18 mouse cellular contexts compared by ENCODE assay signal in genomic region chr4:105240233-105240632, GRCm38 (mm10).
DNase-seq lines count a peak whose midpoint lies in the region; ATAC-seq and TF ChIP-seq lines count a peak whose summit lies in the region.
"Had no signal": no experiment of that assay in that cellular context is flagged by ENCODE, and none has a peak within 500 bp of the region (broad histone marks: within the 10 kb centered on the region; RNA-seq: fewer than 3 reads in every experiment).

No protein-coding gene starts in this region.

- 36% methylated on average over 7 of the region's 7 CpGs for WGBS in forebrain, embryonic 10.5 days
- 28% methylated on average over 7 of the region's 7 CpGs for WGBS in forebrain, postnatal 0 days
- WGBS in midbrain, embryonic 10.5 days, result 32% methylated on average over 7 of the region's 7 CpGs
- WGBS in midbrain, embryonic 16.5 days, result 20% methylated on average over 7 of the region's 7 CpGs
- 21% methylated on average over 7 of the region's 7 CpGs for WGBS in midbrain, embryonic 13.5 days

- TF ChIP-seq CTCF in forebrain, postnatal 0 days (IDR thresholded peaks at IDR 0.05; ENCODE audit: low read depth), result no peak

- no peak overlapping the region for H3K4me3 ChIP-seq in forebrain, embryonic 10.5 days
- no peak overlapping the region for H3K4me3 ChIP-seq in forebrain, postnatal 0 days (ENCODE audit: low read depth, low read length)
- H3K4me3 ChIP-seq in midbrain, embryonic 10.5 days, result no peak overlapping the region
- H3K4me3 ChIP-seq in midbrain, embryonic 16.5 days (ENCODE audit: low read depth, low read length), result no peak overlapping the region
- no peak overlapping the region for H3K4me3 ChIP-seq in midbrain, embryonic 13.5 days (replicated peaks)
- H3K4me3 ChIP-seq: limb, embryonic 12.5 days; liver, embryonic 13.5 days; lung, embryonic 15.5 days; neural tube, embryonic 12.5 days had no signal

- H3K27ac ChIP-seq in forebrain, embryonic 10.5 days, result peak overlapping the region; percentile 76
- H3K27ac ChIP-seq in forebrain, postnatal 0 days (ENCODE audit: low read depth, low read length), result no peak overlapping the region
- H3K27ac ChIP-seq in midbrain, embryonic 10.5 days (replicated peaks), result peak overlapping the region; percentile 73
- H3K27ac ChIP-seq in midbrain, embryonic 16.5 days (ENCODE audit: low read length), result no peak overlapping the region
- no peak overlapping the region for H3K27ac ChIP-seq in midbrain, embryonic 13.5 days
- H3K27ac ChIP-seq: limb, embryonic 12.5 days; liver, embryonic 13.5 days; lung, embryonic 15.5 days; neural tube, embryonic 12.5 days had no signal

- no peak overlapping the region for H3K9ac ChIP-seq in forebrain, postnatal 0 days
- H3K9ac ChIP-seq in midbrain, embryonic 16.5 days (ENCODE audit: low read depth, low read length), result no peak overlapping the region
- H3K9ac ChIP-seq in midbrain, embryonic 13.5 days (replicated peaks), result no peak overlapping the region
- H3K9ac ChIP-seq: limb, embryonic 12.5 days; liver, embryonic 13.5 days; lung, embryonic 15.5 days; neural tube, embryonic 12.5 days had no signal

- ATAC-seq in forebrain, postnatal 0 days, result no peak
- ATAC-seq in midbrain, embryonic 16.5 days, result no peak
- ATAC-seq in midbrain, embryonic 13.5 days, result 0 out of 2 replicates have a peak, but pooled peaks have one; percentile 27
- ATAC-seq: CD4-positive, CD25-positive, alpha-beta regulatory T cell, adult 4 months had no signal

- no peaks in the 10 kb centered on the region for H3K36me3 ChIP-seq in forebrain, embryonic 10.5 days (replicated peaks)
- H3K36me3 ChIP-seq in forebrain, postnatal 0 days (ENCODE audit: insufficient read depth), result no peaks in the 10 kb centered on the region
- H3K36me3 ChIP-seq in midbrain, embryonic 10.5 days, result no peaks in the 10 kb centered on the region
- no peaks in the 10 kb centered on the region for H3K36me3 ChIP-seq in midbrain, embryonic 16.5 days (ENCODE audit: control insufficient read depth, insufficient read depth, low read length)
- H3K36me3 ChIP-seq in midbrain, embryonic 13.5 days, result no peaks in the 10 kb centered on the region
- H3K36me3 ChIP-seq: limb, embryonic 12.5 days; liver, embryonic 13.5 days; lung, embryonic 15.5 days; neural tube, embryonic 12.5 days had no signal

- no peak overlapping the region for H3K4me2 ChIP-seq in forebrain, postnatal 0 days (ENCODE audit: low read depth)
- no peak overlapping the region for H3K4me2 ChIP-seq in midbrain, embryonic 16.5 days (ENCODE audit: low read length)
- H3K4me2 ChIP-seq in midbrain, embryonic 13.5 days (replicated peaks), result no peak overlapping the region
- H3K4me2 ChIP-seq: heart, embryonic 11.5 days; limb, embryonic 12.5 days; liver, embryonic 13.5 days; lung, embryonic 15.5 days; neural tube, embryonic 12.5 days had no signal

- peaks cover 30% of the 10 kb centered on the region for H3K4me1 ChIP-seq in forebrain, embryonic 10.5 days
- 0 out of 2 replicates have a peak, but pooled peaks cover 5% of the 10 kb centered on the region for H3K4me1 ChIP-seq in forebrain, postnatal 0 days (ENCODE audit: insufficient read depth)
- peaks cover 23% of the 10 kb centered on the region for H3K4me1 ChIP-seq in midbrain, embryonic 10.5 days
- peaks cover 8% of the 10 kb centered on the region for H3K4me1 ChIP-seq in midbrain, embryonic 16.5 days (ENCODE audit: control insufficient read depth, insufficient read depth, low read length)
- peaks cover 7% of the 10 kb centered on the region for H3K4me1 ChIP-seq in midbrain, embryonic 13.5 days (replicated peaks)
- H3K4me1 ChIP-seq: liver, embryonic 13.5 days had no signal

- DNase-seq in forebrain, embryonic 10.5 days (ENCODE audit: extremely low spot score, low spot score), result peak; percentile 22
- DNase-seq in forebrain, postnatal 0 days, result no peak
- peak; percentile 24 for DNase-seq in midbrain, embryonic 10.5 days (ENCODE audit: low spot score)
- no peak for DNase-seq in cerebellum, adult 8-10 months
- DNase-seq in thymus, postnatal 36 days, result no peak
- no peak for DNase-seq in ovary, postnatal 14 days (ENCODE audit: low spot score)
- DNase-seq: cerebellum, adult 2 months; heart, postnatal 10 days; kidney, adult 11 months; liver, embryonic 13.5 days; thymus, postnatal 25 days had no signal

- no peaks in the 10 kb centered on the region for H3K9me3 ChIP-seq in forebrain, embryonic 10.5 days
- H3K9me3 ChIP-seq in forebrain, postnatal 0 days (ENCODE audit: low read length), result no peaks in the 10 kb centered on the region
- no peaks in the 10 kb centered on the region for H3K9me3 ChIP-seq in midbrain, embryonic 10.5 days (replicated peaks)
- no peaks in the 10 kb centered on the region for H3K9me3 ChIP-seq in midbrain, embryonic 16.5 days (replicated peaks; ENCODE audit: control insufficient read depth, low read length, poor library complexity, severe bottlenecking)
- H3K9me3 ChIP-seq in midbrain, embryonic 13.5 days, result no peaks in the 10 kb centered on the region
- H3K9me3 ChIP-seq: liver, embryonic 13.5 days; lung, embryonic 15.5 days; neural tube, embryonic 12.5 days had no signal

- H3K27me3 ChIP-seq in forebrain, embryonic 10.5 days (ENCODE audit: poor library complexity, severe bottlenecking), result peaks cover 9% of the 10 kb centered on the region; the same call in 1 of the 2 replicates
- no peaks in the 10 kb centered on the region for H3K27me3 ChIP-seq in forebrain, postnatal 0 days (ENCODE audit: insufficient read depth, low read length)
- H3K27me3 ChIP-seq in midbrain, embryonic 10.5 days (ENCODE audit: low read depth, poor library complexity, severe bottlenecking), result peaks cover 39% of the 10 kb centered on the region
- no peaks in the 10 kb centered on the region for H3K27me3 ChIP-seq in midbrain, embryonic 16.5 days (ENCODE audit: control insufficient read depth, insufficient read depth, low read depth, low read length)
- H3K27me3 ChIP-seq in midbrain, embryonic 13.5 days, result peaks cover 2% of the 10 kb centered on the region; the same call in 1 of the 2 replicates
- H3K27me3 ChIP-seq: limb, embryonic 12.5 days; lung, embryonic 15.5 days; neural tube, embryonic 12.5 days had no signal

Comparison
In these comparisons a context has a peak if more than half of its experiments do, and no peak if none do; other contexts are left out.
1. DNase-seq: peak in forebrain, embryonic 10.5 days (single experiment) and midbrain, embryonic 10.5 days (single experiment); none in forebrain, postnatal 0 days (single experiment), cerebellum, adult 8-10 months (single experiment), thymus, postnatal 36 days (0 of 2) and ovary, postnatal 14 days (single experiment).
2. H3K27ac ChIP-seq: peak in forebrain, embryonic 10.5 days (single experiment) and midbrain, embryonic 10.5 days (single experiment); none in forebrain, postnatal 0 days (single experiment), midbrain, embryonic 16.5 days (single experiment) and midbrain, embryonic 13.5 days (single experiment).